Mouse (Mus musculus) neural tube, embryonic 14.5 days (tissue): ENCODE results near the gene Plpp7. TPM values are rescaled to one million over a fixed set of nuclear protein-coding genes. Genes with fewer than 3 reads are reported as not detected.

ENCODE experiments used
- ATAC-seq: fragments of 200-750 bp; cut with Nextera tagmentation; 2 replicates; pipeline ENCODE4 v1.8.0; 2017; ENCODE audit warnings: low read depth, mild to moderate bottlenecking, moderate TSS enrichment, moderate library complexity
- H3K27ac ChIP-seq: fragments of 300-500 bp; sonication (generic); 2 replicates; pipeline ENCODE4 v1.5.1; 2014; ENCODE audit warnings: low read depth, mild to moderate bottlenecking, control low read depth, low read length, moderate library complexity, mixed read lengths
- H3K27me3 ChIP-seq: fragments of 300-500 bp; sonication (generic); 2 replicates; pipeline ENCODE4 v1.6.1; 2014; ENCODE audit warnings: low read length; ENCODE audit not compliant: control insufficient read depth, insufficient read depth
- H3K36me3 ChIP-seq: fragments of 300-500 bp; sonication (generic); 2 replicates; pipeline ENCODE4 v1.6.1; 2014; ENCODE audit warnings: low read length, mixed read lengths; ENCODE audit not compliant: control insufficient read depth, insufficient read depth
- H3K4me1 ChIP-seq: fragments of 300-500 bp; sonication (generic); 2 replicates; pipeline ENCODE4 v1.6.1; 2014; ENCODE audit warnings: low read length; ENCODE audit not compliant: control insufficient read depth, insufficient read depth
- H3K4me2 ChIP-seq: fragments of 300-500 bp; sonication (generic); 2 replicates; pipeline ENCODE4 v1.6.1; 2014; ENCODE audit warnings: mild to moderate bottlenecking, low read depth, low read length, control low read depth
- H3K4me3 ChIP-seq: fragments of 300-500 bp; sonication (generic); 2 replicates; pipeline ENCODE4 v1.5.1; 2014; ENCODE audit warnings: low read depth, low read length, control low read depth, mixed read lengths
- H3K9ac ChIP-seq: fragments of 300-500 bp; sonication (generic); replicated peaks from 2 replicates; pipeline ENCODE4 v1.6.1; 2014; ENCODE audit warnings: low read depth, mild to moderate bottlenecking, control low read depth, low read length, mixed read lengths
- H3K9me3 ChIP-seq: fragments of 300-500 bp; sonication (generic); 2 replicates; pipeline ENCODE4 v1.6.1; 2016; ENCODE audit warnings: low read length; ENCODE audit not compliant: control insufficient read depth
- WGBS: fragments of 180-500 bp; shearing (Covaris S2); extraction: QIAGEN DNeasy Blood & Tissue Kit; methylation state at CpG from one replicate; pipeline ENCODE4 v1.1.7; 2014; 5-methylcytosine and 5-hydroxymethylcytosine counted together
- polyA plus RNA-seq: library from polyadenylated mRNA; unstranded; fragments of >200 nt; fragmentation: Nextera tagmentation; extraction: Ambion mirVana; gene quantifications from 2 replicates; pipeline ENCODE4 v1.2.1, GENCODE M21; 2014

The Plpp7 gene
- polyA plus RNA-seq, 1 experiment from 2014 or later, result 25.2 TPM

DNA sequence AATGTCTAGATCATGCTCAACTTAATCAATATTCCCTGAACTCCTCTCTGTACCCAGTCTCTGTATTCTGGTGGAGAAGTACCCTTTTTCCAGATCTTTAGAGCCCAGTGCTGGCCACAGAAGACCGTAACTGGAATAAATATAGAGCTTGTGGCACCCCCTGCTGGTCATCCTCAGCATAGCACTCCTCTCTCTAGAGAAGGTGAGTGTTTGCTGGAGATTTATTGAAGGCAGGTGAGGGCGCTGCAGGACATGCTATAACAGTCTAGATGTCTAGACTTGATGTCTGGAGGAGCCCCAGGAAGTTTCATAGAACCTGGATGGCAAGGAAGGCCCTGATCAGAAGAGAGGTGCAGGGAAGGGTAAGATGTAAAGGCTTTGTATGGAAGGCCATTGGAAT is 38.7 kb downstream of the Plpp7 start:
- WGBS, result 3% methylated on average over 2 of the region's 2 CpGs
- Histone ChIP-seq H3K27me3 (no peaks in the 10 kb centered on the region), H3K4me2 (no peak overlapping the region)

DNA sequence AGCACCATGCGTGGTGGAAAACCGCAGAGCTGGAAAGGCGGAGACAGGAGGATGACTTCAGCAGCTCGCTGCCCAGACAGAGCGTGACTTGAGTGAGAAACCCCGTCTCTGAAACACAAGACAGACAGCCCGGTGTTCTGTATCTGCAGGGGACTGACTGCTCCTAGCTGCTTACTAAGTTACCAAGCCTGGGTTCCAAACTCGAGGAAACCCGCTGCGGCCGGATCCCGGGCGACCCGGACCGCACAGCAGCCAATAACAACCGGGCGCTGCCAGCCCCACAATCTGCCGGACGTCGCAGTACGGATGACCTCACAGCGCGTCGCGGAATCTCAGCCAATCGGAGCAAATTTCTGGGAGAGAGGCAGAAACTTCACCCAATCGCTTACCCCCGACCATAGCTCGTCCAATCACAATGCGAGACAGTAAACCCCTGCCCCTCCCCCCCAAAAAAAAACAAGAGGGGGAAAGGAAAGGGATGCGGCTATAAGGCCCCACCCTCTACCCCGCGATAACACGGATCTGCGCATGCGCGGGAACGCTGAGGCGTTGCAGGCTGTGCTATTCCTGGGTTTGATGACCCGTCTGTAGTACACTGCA is 42.4 kb downstream of the Plpp7 start:
- peak; percentile 97 for ATAC-seq
- Histone ChIP-seq H3K27me3 (no peaks in the 10 kb centered on the region), H3K27ac (peak overlapping the region; percentile 88), H3K36me3 (no peaks in the 10 kb centered on the region), H3K4me3 (peak overlapping the region; percentile 59), H3K4me1 (peaks cover 4% of the 10 kb centered on the region; the same call in 1 of the 2 replicates), H3K9ac (peak overlapping the region; percentile 71), H3K9me3 (no peaks in the 10 kb centered on the region), H3K4me2 (peak overlapping the region; percentile 91)
- under 1% methylated on average over 40 of the region's 40 CpGs for WGBS

More for the DNA sequence above, 38.7 kb downstream of the Plpp7 start:
- Histone ChIP-seq H3K36me3 (no peaks in the 10 kb centered on the region), H3K9ac (no peak overlapping the region), H3K9me3 (no peaks in the 10 kb centered on the region), H3K27ac (no peak overlapping the region), H3K4me1 (peaks cover 4% of the 10 kb centered on the region; the same call in 1 of the 2 replicates), H3K4me3 (no peak overlapping the region)
- no peak for ATAC-seq

DNA sequence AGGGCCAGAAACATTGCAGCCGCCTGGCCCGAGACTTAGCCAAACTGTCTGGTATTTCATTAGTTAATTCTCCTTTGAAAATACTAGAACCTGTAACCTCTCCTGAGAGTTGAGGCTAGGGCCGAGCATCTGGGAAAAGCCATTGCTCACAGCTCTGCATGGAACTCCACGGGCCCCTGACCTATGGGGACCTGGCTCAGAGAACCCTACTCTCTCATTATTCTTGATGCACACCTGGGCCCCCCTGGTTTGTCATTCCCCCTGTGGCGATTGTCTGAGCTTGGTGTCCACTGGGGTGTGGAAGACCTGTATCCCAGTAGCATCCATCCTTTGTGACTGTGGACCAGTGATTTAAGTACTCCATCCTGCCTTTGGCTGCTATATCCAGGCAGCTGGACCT is 44.0 kb downstream of the Plpp7 start:
- Histone ChIP-seq H3K9me3 (no peaks in the 10 kb centered on the region), H3K4me1 (peaks cover 4% of the 10 kb centered on the region; the same call in 1 of the 2 replicates), H3K4me2 (no peak overlapping the region), H3K4me3 (no peak overlapping the region), H3K36me3 (no peaks in the 10 kb centered on the region), H3K27ac (no peak overlapping the region), H3K27me3 (no peaks in the 10 kb centered on the region), H3K9ac (no peak overlapping the region)
- 77% methylated on average over 5 of the region's 5 CpGs for WGBS
- ATAC-seq, result no peak

DNA sequence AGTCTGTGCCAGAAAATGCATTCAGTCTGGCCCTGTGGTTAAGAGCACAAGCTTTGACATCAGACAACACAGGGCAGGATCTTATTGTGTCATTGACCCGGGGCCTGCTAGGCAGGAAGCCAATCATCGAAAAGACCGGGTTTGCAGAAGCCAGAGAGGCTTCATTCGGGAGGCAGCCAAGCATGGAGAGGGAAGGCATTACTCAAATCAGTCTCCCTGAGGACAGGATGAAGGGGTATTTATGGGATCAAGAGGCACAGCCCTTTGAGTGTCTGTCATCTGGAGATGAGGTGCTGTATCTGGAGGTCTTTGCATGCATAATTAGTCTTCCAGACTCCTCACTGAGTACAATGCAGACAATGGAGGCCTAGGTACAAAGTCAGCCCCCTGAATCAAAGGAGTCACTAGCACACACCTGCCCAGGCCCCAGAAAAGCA is 45.2 kb downstream of the Plpp7 start:
- no peak for ATAC-seq
- 30% methylated on average over 4 of the region's 4 CpGs for WGBS
- Histone ChIP-seq H3K27ac (no peak overlapping the region), H3K4me3 (no peak overlapping the region), H3K9ac (no peak overlapping the region), H3K9me3 (no peaks in the 10 kb centered on the region), H3K4me2 (no peak overlapping the region), H3K36me3 (no peaks in the 10 kb centered on the region), H3K4me1 (peaks cover 4% of the 10 kb centered on the region; the same call in 1 of the 2 replicates), H3K27me3 (no peaks in the 10 kb centered on the region)

DNA sequence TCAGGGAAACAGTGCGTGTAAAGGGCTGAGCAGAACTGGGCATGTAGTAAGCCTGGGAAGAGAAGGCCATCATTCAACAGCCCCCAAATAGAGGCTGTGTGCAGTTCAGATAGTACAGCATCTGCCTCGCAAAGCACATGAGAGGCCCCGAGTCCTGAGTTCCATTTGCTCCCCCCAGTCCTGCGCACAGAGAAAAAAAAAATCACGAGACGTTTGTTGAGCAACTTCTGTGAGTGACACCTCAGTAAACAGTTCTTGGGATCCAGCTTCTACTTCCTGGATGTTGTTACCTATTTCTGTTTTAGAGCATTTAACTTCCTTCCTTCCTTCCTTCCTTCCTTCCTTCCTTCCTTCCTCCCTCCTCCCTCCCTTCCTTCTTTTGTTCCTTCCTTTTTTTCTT is 46.3 kb downstream of the Plpp7 start:
- no peaks in the 10 kb centered on the region for H3K9me3 ChIP-seq
- no peak overlapping the region for H3K4me2 ChIP-seq
- H3K4me3 ChIP-seq, result no peak overlapping the region
- peaks cover 4% of the 10 kb centered on the region; the same call in 1 of the 2 replicates for H3K4me1 ChIP-seq
- H3K9ac ChIP-seq, result no peak overlapping the region
- ATAC-seq, result no peak
- H3K36me3 ChIP-seq, result no peaks in the 10 kb centered on the region
- no peaks in the 10 kb centered on the region for H3K27me3 ChIP-seq
- no peak overlapping the region for H3K27ac ChIP-seq
- 87% methylated on average over 6 of the region's 6 CpGs for WGBS

DNA sequence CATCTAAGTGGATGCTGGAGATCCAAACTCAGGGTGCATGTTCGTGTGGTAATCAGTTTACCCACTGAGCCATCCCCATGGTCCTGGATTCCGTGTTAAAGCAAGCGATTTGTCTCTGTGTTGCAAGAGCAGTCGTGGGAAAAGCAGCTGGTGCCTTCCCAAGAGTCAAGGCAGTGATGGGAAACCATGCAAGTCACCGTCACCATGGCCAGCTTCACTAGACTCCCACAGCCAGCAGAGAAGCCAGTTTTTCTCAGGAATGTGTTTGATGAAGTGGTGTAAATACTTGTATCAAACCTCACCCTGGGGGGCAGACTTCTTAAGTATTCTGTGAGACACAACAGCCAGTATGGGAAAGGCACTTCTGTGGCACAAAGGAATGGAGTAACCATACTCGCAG is 47.0 kb downstream of the Plpp7 start:
- Histone ChIP-seq H3K9ac (no peak overlapping the region), H3K36me3 (no peaks in the 10 kb centered on the region), H3K9me3 (no peaks in the 10 kb centered on the region), H3K4me2 (no peak overlapping the region), H3K27me3 (no peaks in the 10 kb centered on the region), H3K4me3 (no peak overlapping the region), H3K27ac (no peak overlapping the region), H3K4me1 (peaks cover under 1% of the 10 kb centered on the region; the same call in 1 of the 2 replicates)
- ATAC-seq, result no peak
- 62% methylated on average over 6 of the region's 6 CpGs for WGBS

DNA sequence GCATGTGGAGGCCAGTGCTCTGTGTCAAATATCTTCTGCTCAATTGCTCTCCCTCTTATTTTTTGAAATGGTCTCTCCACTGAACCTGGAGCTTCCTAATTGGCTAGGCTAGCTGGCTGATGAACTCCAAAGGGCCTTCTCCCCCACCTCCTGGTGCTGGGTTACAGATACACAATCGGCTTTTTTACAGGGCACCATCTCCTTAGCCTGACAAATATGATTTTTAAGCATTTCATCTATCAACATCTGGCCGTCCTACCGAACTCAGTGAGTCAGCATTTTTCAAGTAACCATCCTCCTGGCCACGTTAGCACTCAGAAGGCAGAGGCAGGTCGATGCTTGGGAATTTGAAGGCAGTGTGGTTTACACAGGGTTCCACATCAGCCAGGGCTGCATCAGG is 49.3 kb downstream of the Plpp7 start:
- Histone ChIP-seq H3K36me3 (no peaks in the 10 kb centered on the region), H3K4me2 (no peak overlapping the region), H3K9ac (no peak overlapping the region), H3K27me3 (no peaks in the 10 kb centered on the region), H3K4me3 (no peak overlapping the region), H3K4me1 (no peaks in the 10 kb centered on the region), H3K9me3 (no peaks in the 10 kb centered on the region), H3K27ac (no peak overlapping the region)
- ATAC-seq, result no peak
- WGBS, result 91% methylated on average over 5 of the region's 5 CpGs

DNA sequence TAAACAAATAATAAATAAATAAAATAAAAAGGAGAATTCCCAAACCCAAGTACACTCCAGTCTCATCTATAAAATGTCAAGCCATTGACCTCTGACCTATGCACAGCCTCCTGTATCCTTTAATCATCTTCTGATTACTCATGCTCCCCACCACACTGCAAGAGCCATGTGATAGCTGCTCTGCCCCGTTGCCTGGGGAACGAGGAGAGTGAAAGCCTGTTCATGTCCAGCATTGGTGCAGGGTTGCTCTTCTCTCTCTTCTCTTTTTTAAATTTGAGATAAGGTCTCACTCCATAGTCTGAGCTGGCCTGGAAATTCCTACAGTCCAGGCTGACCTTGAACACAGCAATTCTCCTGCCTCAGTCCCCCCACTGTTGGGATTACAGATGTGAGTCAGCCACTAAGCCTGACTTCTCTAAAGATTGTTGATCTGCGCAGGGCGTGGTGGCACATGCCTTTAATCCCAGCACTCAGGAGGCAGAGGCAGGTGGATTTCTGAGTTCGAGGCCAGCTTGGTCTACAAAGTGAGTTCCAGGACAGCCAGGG is 51.4 kb downstream of the Plpp7 start:
- Histone ChIP-seq H3K4me1 (no peaks in the 10 kb centered on the region), H3K36me3 (no peaks in the 10 kb centered on the region), H3K27me3 (no peaks in the 10 kb centered on the region), H3K9me3 (no peaks in the 10 kb centered on the region), H3K9ac (no peak overlapping the region), H3K4me2 (no peak overlapping the region), H3K27ac (no peak overlapping the region), H3K4me3 (no peak overlapping the region)
- ATAC-seq, result no peak
- 74% methylated on average over 5 of the region's 5 CpGs for WGBS

DNA sequence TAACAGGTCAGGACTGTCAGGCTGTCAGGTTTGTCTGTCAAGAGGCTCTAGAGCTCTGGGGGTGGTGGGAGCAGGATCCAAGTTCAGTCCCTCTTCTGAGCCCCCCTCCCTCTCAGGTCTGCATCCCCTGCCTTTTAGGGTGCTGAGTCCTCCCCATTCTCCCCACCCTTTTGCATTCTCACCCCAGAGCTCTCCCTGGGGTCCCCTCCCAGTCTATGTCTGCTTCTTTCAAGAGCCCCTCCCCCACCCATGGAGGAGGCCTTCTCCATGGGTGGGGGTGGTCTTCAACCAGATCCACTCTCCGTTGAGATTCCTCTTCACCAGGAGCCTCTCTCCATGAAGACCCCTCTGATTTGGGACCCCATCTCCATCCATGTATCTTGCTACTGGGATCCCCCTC is 54.8 kb downstream of the Plpp7 start:
- no peak for ATAC-seq

More for the DNA sequence above, 54.8 kb downstream of the Plpp7 start:
- H3K4me3 ChIP-seq, result peak overlapping the region; percentile 82
- H3K4me2 ChIP-seq, result peak overlapping the region; percentile 53
- H3K4me1 ChIP-seq, result peaks cover 31% of the 10 kb centered on the region
- WGBS, result 11% methylated on average over 1 of the region's 1 CpGs
- H3K9me3 ChIP-seq, result no peaks in the 10 kb centered on the region
- H3K36me3 ChIP-seq, result no peaks in the 10 kb centered on the region
- peak overlapping the region; percentile 99 for H3K27ac ChIP-seq
- peak overlapping the region; percentile 100; the same call in 1 of the 2 replicates for H3K9ac ChIP-seq
- no peaks in the 10 kb centered on the region for H3K27me3 ChIP-seq
